Mouse (Mus musculus) urinary bladder, postnatal 4 days (tissue): ENCODE data around the gene Vmn1r194.
"Not testable (repeated sequence)": the region's sequence is repeated elsewhere in the genome, so short reads cannot be mapped to it uniquely, and the experiment has no call there.

ENCODE experiments used
- DNase-seq, 2 experiments: peaks; one replicate each; pipeline ENCODE4 v3.0.0; 2021 to 2022; ENCODE audit warnings: low spot score in 2 of 2

Gene Vmn1r194

GRCm38 (mm10) chr13:22243915-22244314 is at the start of gene Vmn1r194:
Gene Vmn1r194, plus strand, starts transcription at chr13:22244215.
- DNase-seq: no peak

- not testable (repeated sequence) for DNase-seq
Observed at GRCm38 (mm10) chr13:22223060-22223459, 21.0 kb upstream of the Vmn1r194 start, which contains the start of gene Vmn1r193. Gene Vmn1r193, minus strand, starts transcription at chr13:22223160.

- DNase-seq: not testable (repeated sequence)
Observed at GRCm38 (mm10) chr13:22270222-22270621, 26.2 kb downstream of the Vmn1r194 start, which contains the start of gene Vmn1r195. Gene Vmn1r195, plus strand, starts transcription at chr13:22270522.

DNA sequence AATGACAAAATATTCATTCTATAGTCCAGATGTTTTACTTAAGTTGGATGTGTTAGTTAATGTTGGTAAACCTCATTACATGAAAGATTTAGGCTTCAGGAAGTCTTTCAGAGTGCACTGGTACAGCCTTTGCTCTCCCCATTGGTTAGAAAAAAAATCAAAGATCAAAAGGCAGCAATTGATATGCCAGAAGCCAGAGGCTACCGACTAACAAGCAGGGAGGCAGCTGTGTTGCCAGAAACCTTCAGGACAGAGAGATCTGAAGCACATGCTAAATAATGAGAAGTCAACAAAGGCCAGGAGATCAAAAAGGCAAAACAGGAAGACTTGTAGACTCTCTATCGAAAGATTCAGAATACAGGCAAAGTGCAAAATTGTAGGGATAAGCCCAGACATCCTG is 27.7 kb downstream of the Vmn1r194 start:
- no peak for DNase-seq

DNA sequence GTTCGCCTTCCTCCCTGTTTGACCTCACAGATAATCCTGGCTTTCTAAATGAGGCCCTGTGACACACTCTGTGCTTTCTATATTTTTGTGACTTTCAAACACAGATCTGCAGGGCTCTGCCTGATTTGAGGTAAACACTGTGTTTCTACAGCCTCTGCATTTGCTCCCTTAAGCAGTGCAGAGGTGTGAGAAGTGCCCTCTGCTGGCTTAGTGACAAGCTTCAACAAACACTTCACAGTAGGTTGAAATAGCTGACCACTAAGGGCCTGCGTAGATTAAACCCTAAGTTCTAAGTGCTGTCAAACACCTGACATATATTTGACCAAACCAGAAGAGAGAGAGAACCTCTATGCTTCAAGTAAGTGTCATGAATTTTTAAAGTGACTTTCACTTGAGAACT is 40.6 kb downstream of the Vmn1r194 start:
- no peak for DNase-seq

DNA sequence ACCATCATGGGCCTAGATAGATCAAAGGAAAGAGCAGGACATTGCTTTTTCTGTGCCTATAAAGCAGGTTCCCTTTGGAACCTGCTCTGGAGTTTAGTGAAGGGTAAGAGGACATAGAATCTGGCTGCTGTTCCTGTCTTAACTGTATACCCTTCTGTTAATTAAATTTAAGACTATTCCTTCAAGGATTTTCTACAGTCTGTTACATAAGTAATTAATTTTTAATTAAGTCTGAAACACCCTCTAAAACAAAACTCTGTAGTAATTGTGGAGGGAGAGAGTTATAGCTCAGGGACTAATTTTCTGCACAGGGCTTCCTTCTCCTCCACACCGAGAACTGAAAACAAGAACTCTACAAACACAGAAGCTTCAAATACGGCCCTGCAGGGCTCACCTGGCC is 45.6 kb downstream of the Vmn1r194 start, which contains the start of gene Vmn1r196:
TSS of gene Vmn1r196 (plus strand) at position 301 of the 400 bp plus-strand sequence.
- no peak for DNase-seq
